Mouse (Mus musculus) heart, adult 11 months (tissue): Measurements from ENCODE around the gene Mmp17.
"Not testable (repeated sequence)": the region's sequence is repeated elsewhere in the genome, so short reads cannot be mapped to it uniquely, and the experiment has no call there.

Experiments
- DNase-seq: peaks from one replicate; pipeline ENCODE4 v3.0.0; 2022

Mmp17 gene

GRCm38 (mm10) chr5:129594116-129595114 lies 10.4 kb downstream of the Mmp17 start:
- DNase-seq: peak; percentile 96

GRCm38 (mm10) chr5:129602071-129602487 lies 18.1 kb downstream of the Mmp17 start:
- no peak for DNase-seq

- DNase-seq: no peak
Measured at GRCm38 (mm10) chr5:129607476-129607875, 23.5 kb downstream of the Mmp17 start.

- DNase-seq: no peak
Measured at GRCm38 (mm10) chr5:129611060-129611459, 27.1 kb downstream of the Mmp17 start.

- peak; percentile 53 for DNase-seq
Measured at GRCm38 (mm10) chr5:129620600-129620999, 36.6 kb downstream of the Mmp17 start.

- peak; percentile 55 for DNase-seq
Measured at GRCm38 (mm10) chr5:129621361-129621760, 37.4 kb downstream of the Mmp17 start.

- peak; percentile 17 for DNase-seq
Measured at GRCm38 (mm10) chr5:129626099-129626498, 42.1 kb downstream of the Mmp17 start.

- DNase-seq: not testable (repeated sequence)
Measured at GRCm38 (mm10) chr5:129626586-129626985, 42.6 kb downstream of the Mmp17 start.

- DNase-seq: peak; percentile 40
Measured at GRCm38 (mm10) chr5:129632270-129633250, 48.6 kb downstream of the Mmp17 start.

GRCm38 (mm10) chr5:129650858-129651257 lies 66.9 kb downstream of the Mmp17 start:
- DNase-seq: peak; percentile 37

GRCm38 (mm10) chr5:129657016-129657415 lies 73.0 kb downstream of the Mmp17 start:
- peak; percentile 54 for DNase-seq

GRCm38 (mm10) chr5:129657931-129658330 lies 74.0 kb downstream of the Mmp17 start:
- DNase-seq: peak; percentile 68
